Mouse (Mus musculus) erythroblast, embryonic 14.5 days (primary cell): Measurements from ENCODE around the gene Rrp9.

Experiments
- GATA1 ChIP-seq: IDR thresholded peaks from 2 replicates; pipeline ENCODE4 v1.6.1; 2012; ENCODE audit warnings: low read length, inconsistent platforms, mixed read lengths
- TAL1 ChIP-seq: IDR thresholded peaks from 3 replicates; pipeline ENCODE4 v1.6.1; 2012; ENCODE audit warnings: low read length, inconsistent platforms, mixed read lengths

GRCm38 (mm10) chr9:106465571-106466200, 10.1 kb upstream of the Rrp9 start, which contains the start of gene Gpr62:
- TF ChIP-seq GATA1 = no peak
- no peak for TF ChIP-seq TAL1
